Mouse (Mus musculus) erythroblast, embryonic 14.5 days (primary cell): ENCODE results near the gene Cdk8. TPM values are rescaled to one million over a fixed set of nuclear protein-coding genes. Genes with fewer than 3 reads are reported as not detected.

Experiments used
- H3K27me3 ChIP-seq: 2 replicates; pipeline ENCODE4 v1.6.1; 2012; ENCODE audit warnings: inconsistent platforms; ENCODE audit not compliant: control insufficient read depth
- H3K36me3 ChIP-seq: 2 replicates; pipeline ENCODE4 v1.6.1; 2012; ENCODE audit warnings: mild to moderate bottlenecking, inconsistent platforms; ENCODE audit not compliant: control insufficient read depth
- H3K4me1 ChIP-seq: 2 replicates; pipeline ENCODE4 v1.6.1; 2012; ENCODE audit warnings: inconsistent platforms; ENCODE audit not compliant: control insufficient read depth
- H3K4me3 ChIP-seq: replicated peaks from 2 replicates; pipeline ENCODE3; 2012; ENCODE audit warnings: moderate library complexity, mild to moderate bottlenecking, inconsistent platforms
- H3K9me3 ChIP-seq: 2 replicates; pipeline ENCODE4 v1.6.1; 2012; ENCODE audit warnings: low read length, inconsistent platforms, mixed read lengths; ENCODE audit not compliant: control insufficient read depth
- GATA1 ChIP-seq: IDR thresholded peaks from 2 replicates; pipeline ENCODE4 v1.6.1; 2012; ENCODE audit warnings: low read length, inconsistent platforms, mixed read lengths
- TAL1 ChIP-seq: IDR thresholded peaks from 3 replicates; pipeline ENCODE4 v1.6.1; 2012; ENCODE audit warnings: low read length, inconsistent platforms, mixed read lengths
- polyA plus RNA-seq: library from polyadenylated mRNA; stranded (reverse); fragments of >175 nt; gene quantifications from 2 replicates; pipeline ENCODE4 v1.2.3, GENCODE M21; 2012

Gene Cdk8
- polyA plus RNA-seq, 1 experiment: 11.8 TPM

GRCm38 (mm10) chr5:146245646-146246370, 14.8 kb downstream of the Cdk8 start:
- TF ChIP-seq GATA1 (no peak), TAL1 (no peak)
- Histone ChIP-seq H3K4me3 (no peak overlapping the region), H3K36me3 (peaks cover 70% of the 10 kb centered on the region), H3K9me3 (no peaks in the 10 kb centered on the region), H3K4me1 (peaks cover 93% of the 10 kb centered on the region), H3K27me3 (no peaks in the 10 kb centered on the region)

GRCm38 (mm10) chr5:146246386-146246785, 15.4 kb downstream of the Cdk8 start:
- H3K36me3 ChIP-seq: peaks cover 70% of the 10 kb centered on the region
- no peaks in the 10 kb centered on the region for H3K9me3 ChIP-seq
- H3K27me3 ChIP-seq: no peaks in the 10 kb centered on the region
- TF ChIP-seq GATA1: no peak
- no peak for TF ChIP-seq TAL1
- no peak overlapping the region for H3K4me3 ChIP-seq
- peaks cover 95% of the 10 kb centered on the region for H3K4me1 ChIP-seq

GRCm38 (mm10) chr5:146247709-146248108, 16.7 kb downstream of the Cdk8 start:
- H3K27me3 ChIP-seq: no peaks in the 10 kb centered on the region
- no peak overlapping the region for H3K4me3 ChIP-seq
- no peak for TF ChIP-seq TAL1
- no peak for TF ChIP-seq GATA1
- no peaks in the 10 kb centered on the region for H3K9me3 ChIP-seq
- peaks cover 96% of the 10 kb centered on the region for H3K4me1 ChIP-seq
- peaks cover 71% of the 10 kb centered on the region for H3K36me3 ChIP-seq

GRCm38 (mm10) chr5:146248746-146249145, 17.7 kb downstream of the Cdk8 start:
- H3K4me3 ChIP-seq: no peak overlapping the region
- H3K36me3 ChIP-seq: peaks cover 75% of the 10 kb centered on the region
- no peak for TF ChIP-seq GATA1
- no peak for TF ChIP-seq TAL1
- no peaks in the 10 kb centered on the region for H3K9me3 ChIP-seq
- no peaks in the 10 kb centered on the region for H3K27me3 ChIP-seq
- H3K4me1 ChIP-seq: peaks cover 92% of the 10 kb centered on the region

- Histone ChIP-seq H3K27me3 (no peaks in the 10 kb centered on the region), H3K4me3 (peak overlapping the region; percentile 62), H3K36me3 (peaks cover 84% of the 10 kb centered on the region), H3K9me3 (no peaks in the 10 kb centered on the region), H3K4me1 (peaks cover 84% of the 10 kb centered on the region)
- TF ChIP-seq GATA1: peak; percentile 81
- TF ChIP-seq TAL1: peak; percentile 53
Measured at GRCm38 (mm10) chr5:146250369-146251075, 19.5 kb downstream of the Cdk8 start.

- H3K36me3 ChIP-seq: peaks cover 78% of the 10 kb centered on the region
- no peaks in the 10 kb centered on the region for H3K9me3 ChIP-seq
- peaks cover 71% of the 10 kb centered on the region for H3K4me1 ChIP-seq
- no peak overlapping the region for H3K4me3 ChIP-seq
- TF ChIP-seq GATA1 (no peak), TAL1 (no peak)
- no peaks in the 10 kb centered on the region for H3K27me3 ChIP-seq
Measured at GRCm38 (mm10) chr5:146251663-146252429, 20.8 kb downstream of the Cdk8 start.

- Histone ChIP-seq H3K36me3 (peaks cover 78% of the 10 kb centered on the region), H3K4me1 (peaks cover 66% of the 10 kb centered on the region), H3K9me3 (no peaks in the 10 kb centered on the region), H3K4me3 (no peak overlapping the region), H3K27me3 (no peaks in the 10 kb centered on the region)
- TF ChIP-seq TAL1: no peak
- no peak for TF ChIP-seq GATA1
Measured at GRCm38 (mm10) chr5:146253644-146254043, 22.6 kb downstream of the Cdk8 start.

GRCm38 (mm10) chr5:146260003-146260402, 29.0 kb downstream of the Cdk8 start:
- Histone ChIP-seq H3K27me3 (no peaks in the 10 kb centered on the region), H3K4me3 (no peak overlapping the region), H3K9me3 (no peaks in the 10 kb centered on the region), H3K36me3 (peaks cover 48% of the 10 kb centered on the region), H3K4me1 (peaks cover 27% of the 10 kb centered on the region)
- TF ChIP-seq GATA1: no peak
- TF ChIP-seq TAL1: no peak

- TF ChIP-seq TAL1 (no peak), GATA1 (no peak)
- peaks cover 57% of the 10 kb centered on the region for H3K36me3 ChIP-seq
Measured at GRCm38 (mm10) chr5:146265934-146266591, 35.0 kb downstream of the Cdk8 start.

More at GRCm38 (mm10) chr5:146265934-146266591, 35.0 kb downstream of the Cdk8 start:
- H3K4me3 ChIP-seq: no peak overlapping the region
- H3K4me1 ChIP-seq: peaks cover 26% of the 10 kb centered on the region
- H3K9me3 ChIP-seq: no peaks in the 10 kb centered on the region
- no peaks in the 10 kb centered on the region for H3K27me3 ChIP-seq
